Mouse (Mus musculus): ENCODE measurements around the gene Npcd. TPM values are rescaled to one million over a fixed set of nuclear protein-coding genes. Genes with fewer than 3 reads are reported as not detected.

Gene Npcd
- polyA plus RNA-seq, 1 experiment from 2014 or later: 0.22 TPM

DNA sequence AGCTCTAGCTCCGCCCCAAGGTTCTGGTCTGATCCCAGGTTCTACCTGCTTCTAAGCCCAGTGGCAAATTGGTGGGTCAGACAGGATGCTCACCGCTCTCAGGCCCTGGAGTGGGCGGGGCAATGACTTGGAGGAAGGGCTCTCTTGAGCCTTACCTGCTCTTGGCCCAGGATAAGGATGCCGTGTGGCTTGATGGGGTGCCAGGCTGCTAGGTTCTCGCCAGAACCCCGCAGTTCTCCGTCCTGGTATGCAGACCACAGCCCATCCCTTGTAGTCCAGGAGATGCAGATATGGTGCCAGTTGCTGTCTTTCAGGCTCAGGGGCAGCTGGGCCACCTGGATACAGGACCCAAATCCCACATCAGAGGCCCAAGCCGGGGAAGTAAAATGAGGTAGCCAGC is 43.9 kb downstream of the Npcd start:
- ATAC-seq (ENCODE audit: low FRiP score, low TSS enrichment): no peak
- no peak overlapping the region for H3K4me2 ChIP-seq (replicated peaks; ENCODE audit: low read depth, low read length)
- WGBS: 50% methylated on average over 8 of the region's 8 CpGs
- H3K4me1 ChIP-seq (ENCODE audit: control insufficient read depth, insufficient read depth, low read length): no peaks in the 10 kb centered on the region
- H3K9me3 ChIP-seq (ENCODE audit: control insufficient read depth, low read length): no peaks in the 10 kb centered on the region
- H3K4me3 ChIP-seq (ENCODE audit: low read length): no peak overlapping the region
- H3K27ac ChIP-seq (ENCODE audit: low read depth, low read length): no peak overlapping the region
- no peak overlapping the region for H3K9ac ChIP-seq (ENCODE audit: low read depth, low read length)
- no peaks in the 10 kb centered on the region for H3K27me3 ChIP-seq (ENCODE audit: control insufficient read depth, insufficient read depth, low read length)
- H3K36me3 ChIP-seq (ENCODE audit: control insufficient read depth, insufficient read depth, low read length): no peaks in the 10 kb centered on the region

DNA sequence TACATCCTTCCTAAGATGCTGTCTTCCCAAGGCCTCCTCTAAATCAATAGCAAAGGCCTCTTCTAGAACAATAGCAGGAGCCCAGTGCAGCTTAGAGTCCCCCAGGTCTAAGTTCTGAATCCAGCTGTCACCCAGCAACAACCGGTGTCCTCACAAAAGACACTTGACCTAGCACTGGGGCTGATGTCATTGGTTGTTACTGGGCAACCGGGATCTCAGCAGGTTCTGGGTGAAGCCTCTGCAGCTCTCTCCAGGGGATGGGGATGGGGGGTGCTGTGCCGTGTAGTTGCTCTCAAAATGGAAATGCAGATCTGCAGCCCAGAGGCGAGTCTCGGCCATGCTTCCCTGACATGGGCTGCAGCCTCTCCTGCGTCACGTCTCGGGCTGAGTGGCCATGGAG is 46.2 kb downstream of the Npcd start:
- H3K36me3 ChIP-seq (ENCODE audit: control insufficient read depth, insufficient read depth, low read length): no peaks in the 10 kb centered on the region
- WGBS: 67% methylated on average over 8 of the region's 8 CpGs
- H3K9ac ChIP-seq (ENCODE audit: low read depth, low read length): no peak overlapping the region
- H3K27me3 ChIP-seq (ENCODE audit: control insufficient read depth, insufficient read depth, low read length): no peaks in the 10 kb centered on the region
- no peaks in the 10 kb centered on the region for H3K9me3 ChIP-seq (ENCODE audit: control insufficient read depth, low read length)
- H3K4me2 ChIP-seq (replicated peaks; ENCODE audit: low read depth, low read length): no peak overlapping the region
- H3K4me3 ChIP-seq (ENCODE audit: low read length): no peak overlapping the region
- no peaks in the 10 kb centered on the region for H3K4me1 ChIP-seq (ENCODE audit: control insufficient read depth, insufficient read depth, low read length)
- ATAC-seq (ENCODE audit: low FRiP score, low TSS enrichment): no peak
- H3K27ac ChIP-seq (ENCODE audit: low read depth, low read length): no peak overlapping the region

DNA sequence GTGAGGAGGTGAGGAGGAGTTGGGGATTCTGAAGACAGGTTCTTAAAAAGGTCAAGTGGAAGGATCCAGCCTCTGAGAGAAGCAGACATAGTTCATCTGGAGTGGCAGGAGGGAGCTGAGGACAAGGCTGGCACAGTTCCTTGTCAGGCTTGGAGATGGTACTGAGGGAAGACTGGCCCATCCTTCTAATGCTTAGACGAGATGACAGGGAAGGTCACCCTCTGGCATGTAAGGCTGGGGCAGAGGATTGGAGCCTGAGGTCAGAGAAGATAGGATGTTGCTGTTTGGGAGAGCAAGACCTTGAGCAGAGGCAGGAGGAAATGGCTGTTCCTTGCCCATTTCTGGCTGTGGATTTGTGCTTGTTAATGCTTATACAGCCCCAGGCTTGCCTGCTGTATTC is 49.0 kb downstream of the Npcd start:
- no peak for ATAC-seq (ENCODE audit: low FRiP score, low TSS enrichment)
- H3K27ac ChIP-seq (ENCODE audit: low read depth, low read length): no peak overlapping the region
- H3K4me1 ChIP-seq (ENCODE audit: control insufficient read depth, insufficient read depth, low read length): no peaks in the 10 kb centered on the region
- no peaks in the 10 kb centered on the region for H3K36me3 ChIP-seq (ENCODE audit: control insufficient read depth, insufficient read depth, low read length)
- H3K27me3 ChIP-seq (ENCODE audit: control insufficient read depth, insufficient read depth, low read length): no peaks in the 10 kb centered on the region
- H3K9me3 ChIP-seq (ENCODE audit: control insufficient read depth, low read length): no peaks in the 10 kb centered on the region
- no peak overlapping the region for H3K4me3 ChIP-seq (ENCODE audit: low read length)
- 63% methylated on average over 1 of the region's 1 CpGs for WGBS
- H3K9ac ChIP-seq (ENCODE audit: low read depth, low read length): no peak overlapping the region
- no peak overlapping the region for H3K4me2 ChIP-seq (replicated peaks; ENCODE audit: low read depth, low read length)

DNA sequence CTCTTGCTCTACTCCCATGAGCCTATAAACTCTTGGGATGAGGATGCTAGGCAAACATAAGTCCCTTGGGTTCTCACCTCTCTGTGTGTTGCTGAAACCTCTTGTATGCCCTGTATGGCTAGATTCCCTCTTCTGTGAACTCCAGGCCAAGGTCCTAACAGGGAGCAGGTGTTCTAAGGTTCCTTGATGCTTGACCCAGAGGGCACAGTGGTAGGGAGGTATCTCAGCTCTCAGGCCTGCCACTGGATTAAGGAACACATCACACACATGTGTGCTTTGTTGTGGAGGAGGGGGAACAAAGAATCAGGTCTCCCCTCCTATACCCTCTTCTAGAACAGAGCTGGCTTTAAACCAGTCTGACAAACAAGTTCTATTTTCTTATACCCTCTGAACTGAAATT is 56.3 kb downstream of the Npcd start, which contains the start of gene Dnal4:
Gene Dnal4 (minus strand): TSS at position 101 of the 400 bp plus-strand sequence.
- Histone ChIP-seq H3K4me1 (ENCODE audit: control insufficient read depth, insufficient read depth, low read length) (peaks cover 7% of the 10 kb centered on the region; the same call in 1 of the 2 replicates), H3K27ac (ENCODE audit: low read depth, low read length) (no peak within 1 kb of the TSS)

DNA sequence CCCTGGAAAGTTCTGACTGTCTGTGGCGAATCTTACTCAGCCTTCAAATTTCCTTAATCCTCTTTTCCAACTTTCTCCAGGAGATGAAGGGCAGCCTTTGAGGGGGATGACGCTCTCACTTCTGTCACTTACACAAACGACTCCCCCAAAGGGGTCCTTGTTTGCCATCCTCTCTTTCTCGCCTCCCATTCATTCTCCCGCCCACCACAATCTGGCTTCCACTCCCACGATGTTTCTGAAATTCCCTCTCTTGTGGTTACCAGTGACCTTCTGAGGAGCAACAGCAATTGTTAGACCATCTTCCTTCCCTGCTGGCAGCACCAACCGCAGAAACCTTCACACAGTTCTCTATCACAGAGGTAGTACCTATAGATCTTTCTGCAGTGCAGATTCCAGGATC is 58.4 kb downstream of the Npcd start:
- Histone ChIP-seq H3K36me3 (ENCODE audit: control insufficient read depth, insufficient read depth, low read length) (no peaks in the 10 kb centered on the region), H3K4me1 (ENCODE audit: control insufficient read depth, insufficient read depth, low read length) (peaks cover 7% of the 10 kb centered on the region; the same call in 1 of the 2 replicates), H3K27ac (ENCODE audit: low read depth, low read length) (no peak overlapping the region), H3K4me2 (replicated peaks; ENCODE audit: low read depth, low read length) (no peak overlapping the region), H3K9ac (ENCODE audit: low read depth, low read length) (no peak overlapping the region), H3K9me3 (ENCODE audit: control insufficient read depth, low read length) (no peaks in the 10 kb centered on the region), H3K27me3 (ENCODE audit: control insufficient read depth, insufficient read depth, low read length) (no peaks in the 10 kb centered on the region), H3K4me3 (ENCODE audit: low read length) (no peak overlapping the region)
- no peak for ATAC-seq (ENCODE audit: low FRiP score, low TSS enrichment)
- 63% methylated on average over 7 of the region's 7 CpGs for WGBS

More for the DNA sequence above, 56.3 kb downstream of the Npcd start, which contains the start of gene Dnal4:
- ATAC-seq (ENCODE audit: low FRiP score, low TSS enrichment): no peak
- Histone ChIP-seq H3K9ac (ENCODE audit: low read depth, low read length) (no peak within 1 kb of the TSS), H3K36me3 (ENCODE audit: control insufficient read depth, insufficient read depth, low read length) (no peaks in the 10 kb centered on the region), H3K27me3 (ENCODE audit: control insufficient read depth, insufficient read depth, low read length) (no peaks in the 10 kb centered on the region), H3K4me2 (replicated peaks; ENCODE audit: low read depth, low read length) (no peak within 1 kb of the TSS), H3K9me3 (ENCODE audit: control insufficient read depth, low read length) (no peaks in the 10 kb centered on the region), H3K4me3 (ENCODE audit: low read length) (no peak within 1 kb of the TSS)

DNA sequence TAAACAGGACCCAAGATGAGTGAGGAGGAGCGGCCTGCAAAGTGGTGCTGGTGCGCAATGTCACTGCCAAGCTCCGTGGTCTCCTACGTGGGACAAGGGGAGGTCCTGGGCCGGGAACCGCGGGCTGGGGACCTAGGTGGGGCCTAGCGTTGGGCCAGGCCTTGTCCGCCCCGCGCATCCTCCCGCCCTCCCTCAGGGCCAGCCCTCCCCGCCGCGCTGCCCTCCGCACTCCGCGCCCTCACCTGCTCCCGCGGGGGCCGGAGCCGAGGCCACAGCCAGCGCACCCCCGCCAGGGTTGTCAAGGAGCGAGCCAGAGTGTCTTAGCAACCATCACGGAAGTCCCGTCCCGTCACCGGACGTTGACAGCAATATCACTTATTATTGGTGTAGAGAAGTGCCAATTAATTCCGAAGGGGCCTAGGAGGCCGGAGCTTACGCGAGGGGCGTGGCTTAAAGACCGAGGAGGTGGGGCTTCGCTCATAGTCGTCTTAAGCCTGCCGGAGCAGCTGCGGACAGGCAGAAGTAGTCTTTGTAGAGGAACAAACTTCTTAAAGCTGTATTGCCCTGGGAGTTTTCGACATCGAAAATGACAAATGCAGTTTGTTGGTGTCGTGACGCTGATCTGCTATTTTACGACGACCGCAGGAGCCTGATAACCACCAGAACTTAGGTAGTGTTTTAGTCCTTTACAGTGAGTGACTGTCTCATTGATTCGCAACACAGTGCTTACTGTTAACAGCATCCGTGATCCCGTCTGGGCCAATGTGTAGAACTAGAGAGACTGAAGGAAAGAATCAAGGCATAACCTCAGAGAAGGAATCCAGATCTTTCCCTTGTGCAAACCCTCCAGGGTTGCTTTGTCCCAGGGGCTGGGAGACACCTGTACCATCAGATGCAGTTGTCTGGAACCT is 59.7 kb downstream of the Npcd start:
- Histone ChIP-seq H3K27me3 (ENCODE audit: control insufficient read depth, insufficient read depth, low read length) (no peaks in the 10 kb centered on the region), H3K9me3 (ENCODE audit: control insufficient read depth, low read length) (no peaks in the 10 kb centered on the region), H3K27ac (ENCODE audit: low read depth, low read length) (peak overlapping the region; percentile 45; the same call in 1 of the 2 replicates), H3K4me3 (ENCODE audit: low read length) (peak overlapping the region; percentile 73), H3K36me3 (ENCODE audit: control insufficient read depth, insufficient read depth, low read length) (no peaks in the 10 kb centered on the region), H3K4me1 (ENCODE audit: control insufficient read depth, insufficient read depth, low read length) (peaks cover 7% of the 10 kb centered on the region; the same call in 1 of the 2 replicates), H3K9ac (ENCODE audit: low read depth, low read length) (peak overlapping the region; percentile 67), H3K4me2 (replicated peaks; ENCODE audit: low read depth, low read length) (peak overlapping the region; percentile 56)
- WGBS: under 1% methylated on average over 49 of the region's 50 CpGs
- peak; percentile 99 for ATAC-seq (ENCODE audit: low FRiP score, low TSS enrichment)

DNA sequence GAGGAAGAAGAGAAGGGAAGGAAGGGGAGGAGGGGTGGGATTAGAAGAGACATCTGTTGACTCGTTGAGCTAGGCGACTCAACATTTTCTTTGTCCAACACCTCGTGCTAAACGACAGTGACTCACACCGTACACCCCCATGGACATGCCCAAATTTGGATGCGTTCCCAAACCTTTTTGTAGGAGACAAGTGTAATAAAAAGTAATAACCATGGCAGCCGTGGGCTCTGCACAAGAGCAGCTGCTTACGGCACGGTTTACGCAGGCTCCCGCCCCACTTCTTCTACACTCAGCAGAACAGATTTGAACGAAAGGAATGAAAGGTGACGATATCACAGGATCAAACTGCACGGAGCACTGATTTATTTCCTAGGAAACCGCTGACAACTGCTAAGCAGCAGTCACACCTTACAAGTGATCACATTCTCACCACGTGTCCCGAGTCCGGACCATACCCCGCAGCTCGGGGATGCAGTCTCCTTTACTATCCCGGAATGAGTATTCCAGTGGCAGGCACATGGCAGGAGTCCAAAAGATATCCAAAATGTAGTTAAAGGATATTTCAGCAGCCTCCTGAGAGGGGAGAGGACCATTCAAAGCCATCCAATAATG is 63.3 kb downstream of the Npcd start:
- Histone ChIP-seq H3K4me1 (ENCODE audit: control insufficient read depth, insufficient read depth, low read length) (peaks cover 7% of the 10 kb centered on the region; the same call in 1 of the 2 replicates), H3K27ac (ENCODE audit: low read depth, low read length) (no peak overlapping the region), H3K4me2 (replicated peaks; ENCODE audit: low read depth, low read length) (no peak overlapping the region), H3K4me3 (ENCODE audit: low read length) (no peak overlapping the region), H3K36me3 (ENCODE audit: control insufficient read depth, insufficient read depth, low read length) (no peaks in the 10 kb centered on the region), H3K9ac (ENCODE audit: low read depth, low read length) (no peak overlapping the region), H3K9me3 (ENCODE audit: control insufficient read depth, low read length) (no peaks in the 10 kb centered on the region), H3K27me3 (ENCODE audit: control insufficient read depth, insufficient read depth, low read length) (no peaks in the 10 kb centered on the region)
- no peak for ATAC-seq (ENCODE audit: low FRiP score, low TSS enrichment)
- WGBS: 43% methylated on average over 21 of the region's 21 CpGs

DNA sequence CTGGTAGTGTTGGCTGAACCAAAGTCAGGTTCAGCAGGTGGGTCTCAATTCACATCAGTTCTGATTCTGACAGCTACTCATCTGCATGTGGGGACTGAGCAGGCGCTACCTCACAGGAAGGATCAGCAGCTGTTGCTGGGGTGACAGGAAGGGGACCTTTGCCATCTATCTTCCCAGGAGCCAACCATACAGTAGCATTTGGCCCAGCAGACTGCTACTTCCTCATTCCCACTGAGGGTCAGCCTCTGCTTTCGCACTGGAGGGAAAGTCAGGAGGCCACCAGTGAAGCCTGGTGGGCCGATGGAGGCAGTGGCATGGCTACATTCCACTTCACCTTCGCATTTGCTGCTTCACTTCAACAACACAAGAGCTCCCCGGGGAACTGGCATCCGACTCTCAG is 65.7 kb downstream of the Npcd start:
- no peak for ATAC-seq (ENCODE audit: low FRiP score, low TSS enrichment)
- 63% methylated on average over 6 of the region's 6 CpGs for WGBS
- Histone ChIP-seq H3K27ac (ENCODE audit: low read depth, low read length) (no peak overlapping the region), H3K36me3 (ENCODE audit: control insufficient read depth, insufficient read depth, low read length) (peaks cover 12% of the 10 kb centered on the region), H3K4me1 (ENCODE audit: control insufficient read depth, insufficient read depth, low read length) (peaks cover 5% of the 10 kb centered on the region; the same call in 1 of the 2 replicates), H3K9me3 (ENCODE audit: control insufficient read depth, low read length) (no peaks in the 10 kb centered on the region), H3K27me3 (ENCODE audit: control insufficient read depth, insufficient read depth, low read length) (no peaks in the 10 kb centered on the region), H3K9ac (ENCODE audit: low read depth, low read length) (no peak overlapping the region), H3K4me3 (ENCODE audit: low read length) (no peak overlapping the region), H3K4me2 (replicated peaks; ENCODE audit: low read depth, low read length) (no peak overlapping the region)
